ENCODE assay signal across 8 mouse cellular contexts in the genomic region with DNA sequence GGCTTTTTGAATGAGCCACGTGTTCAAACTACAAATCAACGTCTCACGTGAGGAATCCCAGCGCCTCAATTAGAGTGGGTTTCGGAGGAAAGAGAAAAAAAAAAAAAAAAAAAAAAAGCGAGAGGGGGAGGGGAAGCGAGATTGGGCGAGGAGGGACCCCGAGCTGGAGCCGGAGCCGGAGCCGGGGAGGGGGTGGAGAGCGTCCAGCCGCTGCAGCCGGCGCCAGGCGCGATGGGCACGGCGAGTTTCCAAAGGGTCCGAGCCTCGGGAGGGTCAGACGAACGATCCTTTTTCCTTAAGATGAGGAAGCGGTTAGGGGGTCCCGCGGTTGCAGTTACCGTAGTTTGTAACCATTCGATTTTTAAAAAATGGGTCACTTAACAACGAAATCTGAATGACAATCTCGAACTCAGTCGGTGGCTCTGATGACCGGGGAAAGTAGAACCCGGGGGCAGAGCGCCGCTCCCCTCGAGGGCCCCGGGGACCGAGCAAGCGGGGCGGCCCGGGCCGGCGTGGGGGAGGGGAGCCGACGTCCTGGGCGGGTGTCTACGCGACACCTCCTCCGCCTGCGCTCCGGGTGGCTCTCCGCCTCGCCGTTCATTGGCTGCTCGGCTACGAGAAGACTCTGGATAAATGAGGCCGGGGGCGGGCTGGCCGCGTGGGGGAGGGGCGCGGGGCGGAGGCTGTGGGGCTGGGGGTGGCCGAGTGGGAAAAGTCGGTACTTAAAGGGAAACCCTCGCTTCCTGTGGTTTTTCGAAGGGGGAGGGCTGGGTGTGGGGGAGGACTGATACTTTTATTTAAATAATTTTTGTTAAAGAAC. TPM values are rescaled to one million over a fixed set of nuclear protein-coding genes. Genes with fewer than 3 reads are reported as not detected.
DNase-seq lines count a peak whose midpoint lies in the region; ATAC-seq and TF ChIP-seq lines count a peak whose summit lies in the region.

Igf2bp3 (minus strand) TSS at position 30 of the 820 bp plus-strand sequence.

- TF ChIP-seq CTCF in layer of hippocampus, adult 2 months (conservative IDR thresholded peaks at IDR 0.05): no peak
- no peak for TF ChIP-seq CTCF in forebrain, postnatal 0 days (IDR thresholded peaks at IDR 0.05; ENCODE audit: low read depth)

- H3K36me3 ChIP-seq in forebrain, postnatal 0 days (ENCODE audit: insufficient read depth): no peaks in the 10 kb centered on the region
- H3K36me3 ChIP-seq in kidney, embryonic 16.5 days (ENCODE audit: insufficient read depth, low read length): no peaks in the 10 kb centered on the region
- H3K36me3 ChIP-seq in midbrain, embryonic 13.5 days: no peaks in the 10 kb centered on the region

- H3K4me3 ChIP-seq in layer of hippocampus, adult 2 months: peak within 1 kb of the TSS; percentile 31
- H3K4me3 ChIP-seq in forebrain, postnatal 0 days (ENCODE audit: low read depth, low read length): peak within 1 kb of the TSS; percentile 66
- H3K4me3 ChIP-seq in kidney, embryonic 16.5 days (ENCODE audit: low read length): peak within 1 kb of the TSS; percentile 87
- peak within 1 kb of the TSS; percentile 83 for H3K4me3 ChIP-seq in midbrain, embryonic 13.5 days (replicated peaks)

- DNase-seq in layer of hippocampus, adult 2 months (ENCODE audit: low spot score in 2 of 2): no peak
- no peak for DNase-seq in layer of hippocampus, adult 9-10 months (ENCODE audit: low spot score)
- peak; percentile 79 for DNase-seq in adrenal gland, postnatal 14 days
- DNase-seq in forebrain, postnatal 0 days: peak; percentile 87
- peak; percentile 32 to 42 for DNase-seq in thymus, adult 18-20 months
- no peak for DNase-seq in ovary, postnatal 10 days (ENCODE audit: low spot score)

- no peak within 1 kb of the TSS for H3K27ac ChIP-seq in layer of hippocampus, adult 2 months
- peak within 1 kb of the TSS; percentile 64 for H3K27ac ChIP-seq in forebrain, postnatal 0 days (ENCODE audit: low read depth, low read length)
- peak within 1 kb of the TSS; percentile 98 for H3K27ac ChIP-seq in kidney, embryonic 16.5 days (ENCODE audit: low read length)
- peak within 1 kb of the TSS; percentile 96 for H3K27ac ChIP-seq in midbrain, embryonic 13.5 days

- no peaks in the 10 kb centered on the region for H3K9me3 ChIP-seq in forebrain, postnatal 0 days (ENCODE audit: low read length)
- H3K9me3 ChIP-seq in kidney, embryonic 16.5 days (ENCODE audit: low read length): no peaks in the 10 kb centered on the region
- H3K9me3 ChIP-seq in midbrain, embryonic 13.5 days: no peaks in the 10 kb centered on the region

- 0% methylated on average over 67 of the region's 68 CpGs for WGBS in forebrain, postnatal 0 days
- under 1% methylated on average over 66 of the region's 68 CpGs for WGBS in kidney, embryonic 16.5 days
- under 1% methylated on average over 67 of the region's 68 CpGs for WGBS in midbrain, embryonic 13.5 days

- peak within 1 kb of the TSS; percentile 66 for H3K9ac ChIP-seq in forebrain, postnatal 0 days
- H3K9ac ChIP-seq in kidney, embryonic 16.5 days (replicated peaks; ENCODE audit: low read length): peak within 1 kb of the TSS; percentile 96
- peak within 1 kb of the TSS; percentile 95 for H3K9ac ChIP-seq in midbrain, embryonic 13.5 days (replicated peaks)

- H3K4me2 ChIP-seq in forebrain, postnatal 0 days (ENCODE audit: low read depth): peak within 1 kb of the TSS; percentile 90
- peak within 1 kb of the TSS; percentile 93 for H3K4me2 ChIP-seq in kidney, embryonic 16.5 days (replicated peaks; ENCODE audit: low read depth, low read length)
- H3K4me2 ChIP-seq in midbrain, embryonic 13.5 days (replicated peaks): peak within 1 kb of the TSS; percentile 89

- peak; percentile 71 for ATAC-seq in forebrain, postnatal 0 days
- ATAC-seq in kidney, embryonic 16.5 days (ENCODE audit: low FRiP score, low TSS enrichment): peak; percentile 83
- ATAC-seq in midbrain, embryonic 13.5 days: peak; percentile 80

- peaks cover 4% of the 10 kb centered on the region; the same call in 1 of the 2 replicates for H3K27me3 ChIP-seq in forebrain, postnatal 0 days (ENCODE audit: insufficient read depth, low read length)
- peaks cover 5% of the 10 kb centered on the region; the same call in 1 of the 2 replicates for H3K27me3 ChIP-seq in kidney, embryonic 16.5 days (ENCODE audit: insufficient read depth, low read length)
- H3K27me3 ChIP-seq in midbrain, embryonic 13.5 days: no peaks in the 10 kb centered on the region

- H3K4me1 ChIP-seq in forebrain, postnatal 0 days (ENCODE audit: insufficient read depth): peaks cover 11% of the 10 kb centered on the region
- H3K4me1 ChIP-seq in kidney, embryonic 16.5 days (ENCODE audit: insufficient read depth, low read length): peaks cover 32% of the 10 kb centered on the region
- peaks cover 46% of the 10 kb centered on the region for H3K4me1 ChIP-seq in midbrain, embryonic 13.5 days (replicated peaks)

RNA-seq across cellular contexts. Expression of gene Igf2bp3, which starts in this region (rescaled TPM):
- total RNA-seq in layer of hippocampus, adult 2 months (2021): not detected
- total RNA-seq in adrenal gland, postnatal 14 days (2021): 2.8 and 3.1 TPM in 2 replicates
- 9.1 and 12.8 TPM in 2 replicates for total RNA-seq in forebrain, postnatal 0 days (2014; rRNA removed)
- 12.3 and 13.5 TPM in 2 replicates for polyA plus RNA-seq in forebrain, postnatal 0 days (2015; fragmentation: Nextera tagmentation; extraction: Ambion mirVana)
- polyA plus RNA-seq in kidney, embryonic 16.5 days (2015; fragmentation: Nextera tagmentation; extraction: Ambion mirVana): 40.8 and 44.4 TPM in 2 replicates
- 53.7 and 57.8 TPM in 2 replicates for polyA plus RNA-seq in midbrain, embryonic 13.5 days (2015; fragmentation: Nextera tagmentation; extraction: Ambion mirVana)

Comparison
In these comparisons a context has a peak if more than half of its experiments do, and no peak if none do; other contexts are left out.
1. DNase-seq: peak in adrenal gland, postnatal 14 days (single experiment), forebrain, postnatal 0 days (single experiment) and thymus, adult 18-20 months (2 of 2); none in layer of hippocampus, adult 2 months (0 of 2), layer of hippocampus, adult 9-10 months (single experiment) and ovary, postnatal 10 days (single experiment).
2. H3K4me3 ChIP-seq: peak in every context shown above with its lines; median percentile 87 in kidney, embryonic 16.5 days; 83 in midbrain, embryonic 13.5 days; 66 in forebrain, postnatal 0 days; 31 in layer of hippocampus, adult 2 months.
3. Peak in every context shown above with its lines, with median percentiles within 50 percentile points of each other: ATAC-seq, H3K4me2 ChIP-seq and H3K9ac ChIP-seq.